Mouse (Mus musculus) olfactory bulb, adult 2 months (tissue): ENCODE data around the gene Poll. TPM values are rescaled to one million over a fixed set of nuclear protein-coding genes. Genes with fewer than 3 reads are reported as not detected.
"Not testable (repeated sequence)": the region's sequence is repeated elsewhere in the genome, so short reads cannot be mapped to it uniquely, and the experiment has no call there.

Source experiments
- H3K27ac ChIP-seq: fragments of 200-500 bp; 2 replicates; pipeline ENCODE4 v1.5.1; 2012; ENCODE audit warnings: low read depth, low read length; ENCODE audit not compliant: insufficient read depth
- H3K4me1 ChIP-seq: fragments of 200-500 bp; 2 replicates; pipeline ENCODE4 v1.6.1; 2012; ENCODE audit warnings: low read length; ENCODE audit not compliant: control insufficient read depth, insufficient read depth
- H3K4me3 ChIP-seq: fragments of 200-500 bp; 2 replicates; pipeline ENCODE4 v1.5.1; 2012; ENCODE audit warnings: mild to moderate bottlenecking, low read depth, low read length, moderate library complexity; ENCODE audit not compliant: insufficient read depth
- CTCF ChIP-seq: fragments of 200-500 bp; IDR thresholded peaks from 2 replicates; pipeline ENCODE4 v1.5.1; 2012; ENCODE audit warnings: low read depth, mild to moderate bottlenecking, low read length, moderate library complexity; ENCODE audit not compliant: insufficient read depth
- POLR2A ChIP-seq: fragments of 200-500 bp; IDR thresholded peaks from 2 replicates; pipeline ENCODE4 v1.6.1; 2012; ENCODE audit warnings: mild to moderate bottlenecking, low read depth, low read length, moderate library complexity; ENCODE audit not compliant: insufficient read depth
- WGBS: fragments of 180-500 bp; shearing (Covaris S2); methylation state at CpG from one replicate; pipeline ENCODE4 v1.1.7; 2018; 5-methylcytosine and 5-hydroxymethylcytosine counted together
- polyA plus RNA-seq: library from polyadenylated mRNA; stranded (reverse); fragments of >200 nt; gene quantifications from 2 replicates; pipeline ENCODE4 v1.2.4, GENCODE M21; 2012; ENCODE audit warnings: low replicate concordance; ENCODE audit not compliant: missing spikeins, insufficient read depth, insufficient read length

Poll gene
- polyA plus RNA-seq, 1 experiment: not detected

GRCm38 (mm10) chr19:45573033-45573432 lies 12.7 kb upstream of the Poll start:
- Histone ChIP-seq H3K4me3 (no peak overlapping the region), H3K4me1 (no peaks in the 10 kb centered on the region; the same call in 1 of the 2 replicates), H3K27ac (no peak overlapping the region)
- TF ChIP-seq POLR2A (no peak), CTCF (no peak)
- WGBS: 90% methylated on average over 6 of the region's 6 CpGs

GRCm38 (mm10) chr19:45567367-45567766 lies 7.0 kb upstream of the Poll start:
- 55% methylated on average over 14 of the region's 14 CpGs for WGBS
- Histone ChIP-seq H3K27ac (no peak overlapping the region), H3K4me1 (0 out of 2 replicates have a peak, but pooled peaks cover 3% of the 10 kb centered on the region), H3K4me3 (no peak overlapping the region)
- no peak for TF ChIP-seq CTCF
- no peak for TF ChIP-seq POLR2A

GRCm38 (mm10) chr19:45565925-45566715 lies 5.8 kb upstream of the Poll start:
- TF ChIP-seq POLR2A (no peak), CTCF (no peak)
- 66% methylated on average over 15 of the region's 15 CpGs for WGBS
- H3K27ac ChIP-seq: no peak overlapping the region
- H3K4me3 ChIP-seq: no peak overlapping the region
- H3K4me1 ChIP-seq: 0 out of 2 replicates have a peak, but pooled peaks cover 3% of the 10 kb centered on the region

- no peak overlapping the region for H3K27ac ChIP-seq
- no peak for TF ChIP-seq POLR2A
- WGBS: 95% methylated on average over 11 of the region's 11 CpGs
- no peak overlapping the region for H3K4me3 ChIP-seq
- no peaks in the 10 kb centered on the region for H3K4me1 ChIP-seq
Measured at GRCm38 (mm10) chr19:45554136-45554535, 6.2 kb downstream of the Poll start.

GRCm38 (mm10) chr19:45552187-45552586 lies 8.1 kb downstream of the Poll start:
- 89% methylated on average over 6 of the region's 6 CpGs for WGBS
- Histone ChIP-seq H3K4me1 (no peaks in the 10 kb centered on the region), H3K27ac (no peak overlapping the region), H3K4me3 (no peak overlapping the region)
- TF ChIP-seq CTCF (no peak), POLR2A (no peak)

GRCm38 (mm10) chr19:45549948-45550347 lies 10.4 kb downstream of the Poll start:
- no peak overlapping the region for H3K27ac ChIP-seq
- no peak for TF ChIP-seq POLR2A
- no peak for TF ChIP-seq CTCF
- no peaks in the 10 kb centered on the region; the same call in 1 of the 2 replicates for H3K4me1 ChIP-seq
- H3K4me3 ChIP-seq: no peak overlapping the region
- WGBS: 86% methylated on average over 4 of the region's 4 CpGs

- no peak overlapping the region for H3K4me3 ChIP-seq
- peaks cover 5% of the 10 kb centered on the region for H3K4me1 ChIP-seq
- no peak overlapping the region for H3K27ac ChIP-seq
- no peak for TF ChIP-seq CTCF
- no peak for TF ChIP-seq POLR2A
- WGBS: 82% methylated on average over 23 of the region's 23 CpGs
Measured at GRCm38 (mm10) chr19:45549128-45549915, 11.0 kb downstream of the Poll start.

GRCm38 (mm10) chr19:45548196-45548595 lies 12.1 kb downstream of the Poll start:
- H3K4me1 ChIP-seq, H3K27ac ChIP-seq, H3K4me3 ChIP-seq: not testable (repeated sequence)

- no peak overlapping the region for H3K27ac ChIP-seq
- WGBS: under 1% methylated on average over 30 of the region's 30 CpGs
- H3K4me1 ChIP-seq: peaks cover 26% of the 10 kb centered on the region
- TF ChIP-seq CTCF (peak; percentile 96), POLR2A (no peak)
- peak overlapping the region; percentile 28 for H3K4me3 ChIP-seq
Measured at GRCm38 (mm10) chr19:45544925-45545321, 15.4 kb downstream of the Poll start.
